Mouse (Mus musculus) MEL (cell line): ENCODE data around the gene Cers6. TPM values are rescaled to one million over a fixed set of nuclear protein-coding genes. Genes with fewer than 3 reads are reported as not detected.

Experiments
- DNase-seq: peaks from one replicate; pipeline ENCODE4 v3.0.0; 2011; ENCODE audit warnings: low read depth, low spot score
- H3K27ac ChIP-seq: 2 replicates; pipeline ENCODE4 v1.5.1; 2012; ENCODE audit warnings: low read depth, mild to moderate bottlenecking, control low read depth, low read length, moderate library complexity; ENCODE audit not compliant: control insufficient read depth
- H3K27me3 ChIP-seq, 2 experiments: fragments of 150-350 bp in 1 of 2; sonication (generic) in 1 of 2; 2 replicates each; pipeline ENCODE4 v1.6.1; 2012; ENCODE audit warnings: low read length in 2 of 2, mild to moderate bottlenecking in 2 of 2, improper control_type of control experiment in 1 of 2, moderate library complexity in 1 of 2; ENCODE audit not compliant: insufficient read depth in 2 of 2, control insufficient read depth in 1 of 2
- H3K36me3 ChIP-seq, 2 experiments: 2 replicates each; pipeline ENCODE4 v1.6.1; 2012 to 2014; ENCODE audit warnings: low read length in 2 of 2, improper control_type of control experiment in 1 of 2, inconsistent platforms in 1 of 2, mild to moderate bottlenecking in 1 of 2; ENCODE audit not compliant: insufficient read depth in 2 of 2, control insufficient read depth in 1 of 2
- H3K4me1 ChIP-seq, 2 experiments: fragments of 150-350 bp in 1 of 2; sonication (generic) in 1 of 2; 2 replicates each; pipeline ENCODE4 v1.6.1; 2012; ENCODE audit warnings: low read length in 2 of 2, improper control_type of control experiment in 1 of 2, mild to moderate bottlenecking in 1 of 2; ENCODE audit not compliant: insufficient read depth in 2 of 2, control insufficient read depth in 1 of 2
- H3K4me3 ChIP-seq, 2 experiments: fragments of 150-350 bp in 1 of 2; sonication (generic) in 1 of 2; 2 replicates each; pipeline ENCODE4 v1.5.1; 2012; ENCODE audit warnings: low read depth in 2 of 2, low read length in 2 of 2, mild to moderate bottlenecking in 2 of 2, moderate library complexity in 2 of 2, control low read depth in 1 of 2, improper control_type of control experiment in 1 of 2; ENCODE audit not compliant: control insufficient read depth in 1 of 2, insufficient read depth in 1 of 2
- H3K79me2 ChIP-seq: 2 replicates; pipeline ENCODE4 v1.6.1; 2012; ENCODE audit warnings: mild to moderate bottlenecking, low read length, moderate library complexity; ENCODE audit not compliant: control insufficient read depth, poor library complexity, insufficient read depth
- H3K9ac ChIP-seq: 2 replicates; pipeline ENCODE4 v1.6.1; 2012; ENCODE audit warnings: low read depth, mild to moderate bottlenecking, control low read depth, low read length, moderate library complexity; ENCODE audit not compliant: control insufficient read depth, poor library complexity, severe bottlenecking
- H3K9me3 ChIP-seq: fragments of 150-350 bp; sonication (generic); replicated peaks from 2 replicates; pipeline ENCODE4 v1.6.1; 2012; ENCODE audit warnings: mild to moderate bottlenecking, low read length, improper control_type of control experiment, moderate library complexity; ENCODE audit not compliant: insufficient read depth
- BHLHE40 ChIP-seq: IDR thresholded peaks from 2 replicates; pipeline ENCODE4 v1.6.1; 2012; ENCODE audit warnings: low read depth, mild to moderate bottlenecking, inconsistent platforms, low read length, improper control_type of control experiment, borderline replicate concordance
- CHD1 ChIP-seq: IDR thresholded peaks from 2 replicates; pipeline ENCODE4 v1.6.1; 2012; ENCODE audit warnings: low read depth, mild to moderate bottlenecking, inconsistent platforms, low read length, improper control_type of control experiment
- CHD2 ChIP-seq: IDR thresholded peaks from 2 replicates; pipeline ENCODE4 v1.6.1; 2011; ENCODE audit warnings: low read length, improper control_type of control experiment
- CTCF ChIP-seq, 3 experiments: IDR thresholded peaks in 2 of 3; conservative IDR thresholded peaks in 1 of 3; 2 replicates each; pipeline ENCODE4 v1.5.1; 2011 to 2012; ENCODE audit warnings: low read length in 3 of 3, low read depth in 2 of 3, mild to moderate bottlenecking in 2 of 3, improper control_type of control experiment in 1 of 3, inconsistent platforms in 1 of 3, mixed read lengths in 1 of 3, moderate library complexity in 1 of 3; ENCODE audit not compliant: control insufficient read depth in 1 of 3, insufficient read depth in 1 of 3, poor library complexity in 1 of 3, severe bottlenecking in 1 of 3
- ELF1 ChIP-seq: IDR thresholded peaks from 2 replicates; pipeline ENCODE4 v1.6.1; 2014; ENCODE audit warnings: low read depth, mild to moderate bottlenecking, inconsistent platforms, low read length, improper control_type of control experiment, moderate library complexity
- EP300 ChIP-seq, 2 experiments: IDR thresholded peaks; 2 replicates each; pipeline ENCODE4 v1.6.1; 2011; ENCODE audit warnings: improper control_type of control experiment in 2 of 2, low read length in 2 of 2, low read depth in 1 of 2, mild to moderate bottlenecking in 1 of 2
- ETS1 ChIP-seq: IDR thresholded peaks from 2 replicates; pipeline ENCODE4 v1.6.1; 2012; ENCODE audit warnings: low read depth, mild to moderate bottlenecking, inconsistent platforms, low read length, improper control_type of control experiment, moderate library complexity
- GATA1 ChIP-seq: IDR thresholded peaks from 2 replicates; pipeline ENCODE4 v1.6.1; 2011; ENCODE audit warnings: low read depth, low read length, improper control_type of control experiment
- HCFC1 ChIP-seq: IDR thresholded peaks from 2 replicates; pipeline ENCODE4 v1.6.1; 2012; ENCODE audit warnings: low read depth, mild to moderate bottlenecking, inconsistent platforms, low read length, improper control_type of control experiment, moderate library complexity
- MAZ ChIP-seq: IDR thresholded peaks from 2 replicates; pipeline ENCODE4 v1.6.1; 2012; ENCODE audit warnings: low read depth, mild to moderate bottlenecking, inconsistent platforms, low read length, improper control_type of control experiment
- MEF2A ChIP-seq: IDR thresholded peaks from 2 replicates; pipeline ENCODE4 v1.6.1; 2014; ENCODE audit warnings: low read depth, mild to moderate bottlenecking, inconsistent platforms, low read length, improper control_type of control experiment; ENCODE audit not compliant: poor library complexity, insufficient replicate concordance, severe bottlenecking; ENCODE audit errors: extremely low read depth
- MXI1 ChIP-seq: IDR thresholded peaks from 2 replicates; pipeline ENCODE4 v1.6.1; 2011; ENCODE audit warnings: mild to moderate bottlenecking, low read depth, low read length, improper control_type of control experiment
- NELFE ChIP-seq: IDR thresholded peaks from 2 replicates; pipeline ENCODE4 v1.6.1; 2011; ENCODE audit warnings: low read depth, low read length, improper control_type of control experiment
- POLR2A ChIP-seq, 2 experiments: IDR thresholded peaks; 2 replicates each; pipeline ENCODE4 v1.6.1; 2011 to 2012; ENCODE audit warnings: low read length in 2 of 2, mild to moderate bottlenecking in 2 of 2, control low read depth in 1 of 2, improper control_type of control experiment in 1 of 2, low read depth in 1 of 2, moderate library complexity in 1 of 2; ENCODE audit not compliant: control insufficient read depth in 1 of 2, insufficient read depth in 1 of 2, poor library complexity in 1 of 2
- POLR2AphosphoS2 ChIP-seq: IDR thresholded peaks from 2 replicates; pipeline ENCODE4 v1.6.1; 2011; ENCODE audit warnings: low read length, improper control_type of control experiment
- RAD21 ChIP-seq: IDR thresholded peaks from 2 replicates; pipeline ENCODE4 v1.6.1; 2011; ENCODE audit warnings: mild to moderate bottlenecking, low read depth, low read length, improper control_type of control experiment
- RCOR1 ChIP-seq: IDR thresholded peaks from 2 replicates; pipeline ENCODE4 v1.6.1; 2012; ENCODE audit warnings: low read depth, mild to moderate bottlenecking, inconsistent platforms, low read length, improper control_type of control experiment
- SMC3 ChIP-seq: IDR thresholded peaks from 2 replicates; pipeline ENCODE4 v1.6.1; 2011; ENCODE audit warnings: low read depth, low read length, improper control_type of control experiment
- TAL1 ChIP-seq: IDR thresholded peaks from 2 replicates; pipeline ENCODE4 v1.6.1; 2012; ENCODE audit warnings: mild to moderate bottlenecking, inconsistent platforms, low read length, moderate library complexity, mixed read lengths
- TBP ChIP-seq: IDR thresholded peaks from 2 replicates; pipeline ENCODE4 v1.8.0; 2011; ENCODE audit warnings: low read depth, low read length, improper control_type of control experiment
- UBTF ChIP-seq: IDR thresholded peaks from 2 replicates; pipeline ENCODE4 v1.6.1; 2012; ENCODE audit warnings: low read depth, mild to moderate bottlenecking, inconsistent platforms, low read length, improper control_type of control experiment, moderate library complexity, borderline replicate concordance; ENCODE audit not compliant: insufficient read depth
- USF1 ChIP-seq: IDR thresholded peaks from 2 replicates; pipeline ENCODE4 v1.6.1; 2014; ENCODE audit warnings: low read depth, mild to moderate bottlenecking, inconsistent platforms, low read length, improper control_type of control experiment, moderate library complexity
- USF2 ChIP-seq, 2 experiments: IDR thresholded peaks; 2 replicates each; pipeline ENCODE4 v1.6.1; 2011 to 2012; ENCODE audit warnings: improper control_type of control experiment in 2 of 2, low read length in 2 of 2, borderline replicate concordance in 1 of 2, inconsistent platforms in 1 of 2, low read depth in 1 of 2, mild to moderate bottlenecking in 1 of 2; ENCODE audit not compliant: insufficient read depth in 1 of 2
- ZKSCAN1 ChIP-seq: IDR thresholded peaks from 2 replicates; pipeline ENCODE4 v1.6.1; 2012; ENCODE audit warnings: low read depth, mild to moderate bottlenecking, inconsistent platforms, low read length, improper control_type of control experiment, moderate library complexity
- polyA plus RNA-seq, 2 experiments: library from polyadenylated mRNA; stranded (reverse) in 1 of 2; unstranded in 1 of 2; fragments of >175 nt in 1 of 2; fragments of >200 nt in 1 of 2; gene quantifications; 2 replicates each; pipeline versions ENCODE4 v1.2.1 to v1.2.4; 2012; ENCODE audit warnings: low replicate concordance in 2 of 2, low read depth in 1 of 2; ENCODE audit not compliant: insufficient read length in 2 of 2, insufficient read depth in 1 of 2, missing spikeins in 1 of 2
- total RNA-seq: library from RNA; depleted of rRNA; stranded (reverse); fragments of 300-350 nt; gene quantifications from 2 replicates; pipeline ENCODE4 v1.2.3, GENCODE M21; 2012

Gene Cers6
- total and polyA plus RNA-seq, 3 experiments = not detected

DNA sequence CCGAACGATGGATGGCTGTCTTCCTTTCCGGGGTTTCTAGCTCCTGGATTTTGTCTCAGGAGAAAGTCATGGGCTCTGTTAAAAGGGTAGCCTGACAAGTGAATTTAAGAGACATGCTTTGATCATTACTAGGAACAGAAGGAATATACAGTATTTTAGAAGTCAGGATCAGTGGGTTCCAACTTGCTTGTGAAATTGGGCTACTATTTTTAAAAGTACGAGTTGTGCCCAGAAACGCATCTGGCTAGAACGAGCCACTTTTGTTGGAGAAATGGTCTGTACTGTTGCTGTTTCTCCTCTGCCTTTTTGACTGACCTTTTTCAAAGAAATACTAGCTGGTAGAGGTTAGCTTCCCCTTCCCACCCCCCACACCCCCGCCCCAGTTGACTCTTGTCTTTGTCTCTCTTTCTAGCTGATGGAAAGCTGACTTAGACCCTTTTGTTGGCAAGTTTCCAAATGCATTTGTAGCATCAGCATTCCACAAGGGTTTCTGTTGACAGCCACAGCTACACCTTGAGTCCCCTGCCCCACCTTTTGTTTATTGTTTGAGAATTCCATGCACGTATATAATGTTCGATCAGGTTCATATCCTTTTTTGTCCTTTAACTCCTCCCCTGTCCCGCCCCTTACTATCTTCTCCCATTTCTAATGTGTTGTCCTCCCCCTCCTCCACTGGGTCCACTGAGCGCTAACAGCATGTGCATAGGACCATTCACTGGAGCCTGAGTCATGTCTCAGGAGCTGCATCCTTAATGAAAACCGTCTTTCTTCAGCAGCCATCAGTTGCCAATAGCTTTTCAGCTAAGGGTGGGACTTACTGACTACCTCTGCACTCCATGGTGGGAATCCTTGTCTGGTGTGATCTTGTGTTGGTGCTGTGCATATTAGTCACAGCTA, 50.6 kb downstream of the Cers6 start:
- Histone ChIP-seq H3K27ac (no peak overlapping the region), H3K36me3 (no peaks in the 10 kb centered on the region), H3K9ac (no peak overlapping the region), H3K79me2 (no peaks in the 10 kb centered on the region), H3K9me3 (no peaks in the 10 kb centered on the region), H3K27me3 (no peaks in the 10 kb centered on the region), H3K4me1 (no peaks in the 10 kb centered on the region), H3K4me3 (no peak overlapping the region)
- DNase-seq = no peak
- no peak for TF ChIP-seq RAD21
- no peak for TF ChIP-seq POLR2A (IDR thresholded peaks at IDR 0.05; ENCODE audit: control insufficient read depth in 1 of 2, insufficient read depth in 1 of 2, low read depth in 1 of 2, low read length in 2 of 2, poor library complexity in 1 of 2)
- TF ChIP-seq CHD1 = no peak
- TF ChIP-seq ETS1 = no peak
- no peak for TF ChIP-seq RCOR1
- no peak for TF ChIP-seq SMC3
- no peak for TF ChIP-seq USF2 (IDR thresholded peaks at IDR 0.05; ENCODE audit: borderline replicate concordance in 1 of 2, insufficient read depth in 1 of 2, low read depth in 1 of 2, low read length in 2 of 2)
- TF ChIP-seq ELF1 = no peak
- no peak for TF ChIP-seq MAZ
- no peak for TF ChIP-seq POLR2AphosphoS2

DNA sequence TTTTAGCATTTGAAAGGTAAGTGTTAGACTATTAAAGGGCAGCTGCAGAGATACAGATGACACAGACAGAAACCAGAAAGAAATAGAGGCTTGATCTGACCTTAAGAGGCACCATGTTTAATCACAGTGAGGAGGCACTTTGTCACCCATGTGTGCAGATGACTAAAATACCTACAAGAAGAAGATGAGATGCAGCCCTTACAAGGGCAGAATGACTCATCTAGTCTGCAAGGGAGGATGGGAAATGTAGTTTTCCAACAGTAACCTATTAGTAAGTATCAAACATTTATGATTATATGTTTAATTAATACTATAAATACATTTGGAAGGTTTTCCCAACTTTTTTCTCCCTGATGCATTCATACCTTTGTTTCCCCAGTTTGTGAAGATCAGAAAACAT, 54.5 kb downstream of the Cers6 start:
- Histone ChIP-seq H3K4me3 (no peak overlapping the region), H3K9me3 (no peaks in the 10 kb centered on the region), H3K27me3 (no peaks in the 10 kb centered on the region), H3K9ac (no peak overlapping the region), H3K36me3 (no peaks in the 10 kb centered on the region), H3K79me2 (no peaks in the 10 kb centered on the region), H3K4me1 (no peaks in the 10 kb centered on the region), H3K27ac (no peak overlapping the region)
- TF ChIP-seq HCFC1 (no peak), TBP (no peak), MAZ (no peak), TAL1 (no peak), MEF2A (no peak), USF1 (no peak), ZKSCAN1 (no peak), NELFE (no peak), GATA1 (no peak), RAD21 (no peak), CHD2 (no peak), CTCF (IDR thresholded peaks at IDR 0.05 in 2 of 3, conservative IDR thresholded peaks at IDR 0.05 in 1 of 3; ENCODE audit: control insufficient read depth in 1 of 3, insufficient read depth in 1 of 3, low read depth in 2 of 3, low read length in 3 of 3, poor library complexity in 1 of 3, severe bottlenecking in 1 of 3) (no peak), MXI1 (no peak), BHLHE40 (no peak), EP300 (IDR thresholded peaks at IDR 0.05; ENCODE audit: low read depth in 1 of 2, low read length in 2 of 2) (no peak), UBTF (no peak)
- DNase-seq = no peak
